Mouse (Mus musculus) spleen, postnatal 14 days (tissue): ENCODE data around the gene Hs6st1.

Source experiments
- DNase-seq, 2 experiments: peaks; one replicate each; pipeline ENCODE4 v3.0.0; 2021 to 2022; ENCODE audit warnings: low spot score in 2 of 2

Gene Hs6st1

GRCm38 (mm10) chr1:36085069-36085468 is 16.9 kb downstream of the Hs6st1 start:
- DNase-seq, result no peak

DNA sequence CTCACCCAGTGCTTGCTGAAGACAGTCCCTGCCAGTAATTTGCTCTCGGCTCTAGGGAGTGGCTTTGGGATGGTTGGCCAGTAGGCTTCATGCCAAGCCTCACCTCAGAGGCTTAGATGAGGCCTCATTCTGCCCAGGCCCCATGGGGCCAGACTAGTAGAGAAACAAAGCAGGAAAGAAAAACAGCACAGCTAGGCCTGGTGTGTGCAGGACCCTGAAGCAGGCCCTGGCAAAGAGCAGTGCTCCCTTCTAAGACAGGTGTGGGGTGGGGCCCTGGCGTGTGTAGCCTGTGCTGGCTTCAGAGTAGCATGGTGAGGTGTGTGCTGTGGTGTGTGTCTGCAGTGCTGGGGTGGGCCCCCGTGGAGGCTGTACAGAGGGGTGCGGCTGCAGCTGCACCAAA is 20.2 kb downstream of the Hs6st1 start:
- no peak for DNase-seq

- no peak for DNase-seq
Measured at GRCm38 (mm10) chr1:36089481-36089880, 21.3 kb downstream of the Hs6st1 start.

- DNase-seq, result no peak
Measured at GRCm38 (mm10) chr1:36090011-36090721, 22.0 kb downstream of the Hs6st1 start.

DNA sequence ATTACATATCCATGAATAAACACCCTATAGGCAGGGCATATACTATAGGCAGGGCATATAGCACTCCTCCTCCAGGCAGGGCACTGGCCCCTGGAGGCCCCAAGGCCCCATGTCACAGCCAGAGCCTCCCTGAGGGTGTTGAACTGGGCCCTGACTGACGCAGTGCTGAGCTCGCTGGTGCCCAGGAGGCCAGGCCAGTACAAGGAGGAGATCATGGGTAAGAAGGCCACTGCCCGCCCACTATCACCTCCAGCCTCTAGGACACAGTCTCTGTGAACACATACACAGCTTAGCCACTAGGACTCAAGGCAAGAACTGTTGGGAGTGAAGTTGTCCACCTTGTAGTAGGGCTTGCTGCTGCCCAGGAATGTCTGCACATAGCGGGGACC is 22.5 kb downstream of the Hs6st1 start:
- DNase-seq, result no peak

DNA sequence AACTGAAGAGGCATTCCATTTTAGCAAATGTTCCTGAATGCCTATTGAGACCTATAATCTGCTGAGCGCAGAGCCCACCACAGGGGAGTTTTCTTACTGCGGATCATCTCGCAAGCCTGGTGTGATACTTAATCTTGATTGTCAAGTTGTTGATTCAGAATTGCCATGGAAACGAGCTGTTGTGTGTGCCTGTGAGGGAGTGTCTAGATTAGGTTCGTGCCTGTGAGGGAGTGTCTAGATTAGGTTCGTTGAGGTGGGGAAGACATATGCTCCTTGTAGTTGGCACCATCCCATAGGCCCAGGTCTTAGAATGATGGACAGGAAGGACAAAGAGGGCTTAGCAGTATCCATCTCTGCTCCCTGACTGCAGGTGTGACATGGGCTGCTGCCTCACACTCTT is 23.0 kb downstream of the Hs6st1 start:
- peak in 1 of 2 experiments; percentile 56 for DNase-seq

- no peak for DNase-seq
Measured at GRCm38 (mm10) chr1:36093741-36094140, 25.5 kb downstream of the Hs6st1 start.

DNA sequence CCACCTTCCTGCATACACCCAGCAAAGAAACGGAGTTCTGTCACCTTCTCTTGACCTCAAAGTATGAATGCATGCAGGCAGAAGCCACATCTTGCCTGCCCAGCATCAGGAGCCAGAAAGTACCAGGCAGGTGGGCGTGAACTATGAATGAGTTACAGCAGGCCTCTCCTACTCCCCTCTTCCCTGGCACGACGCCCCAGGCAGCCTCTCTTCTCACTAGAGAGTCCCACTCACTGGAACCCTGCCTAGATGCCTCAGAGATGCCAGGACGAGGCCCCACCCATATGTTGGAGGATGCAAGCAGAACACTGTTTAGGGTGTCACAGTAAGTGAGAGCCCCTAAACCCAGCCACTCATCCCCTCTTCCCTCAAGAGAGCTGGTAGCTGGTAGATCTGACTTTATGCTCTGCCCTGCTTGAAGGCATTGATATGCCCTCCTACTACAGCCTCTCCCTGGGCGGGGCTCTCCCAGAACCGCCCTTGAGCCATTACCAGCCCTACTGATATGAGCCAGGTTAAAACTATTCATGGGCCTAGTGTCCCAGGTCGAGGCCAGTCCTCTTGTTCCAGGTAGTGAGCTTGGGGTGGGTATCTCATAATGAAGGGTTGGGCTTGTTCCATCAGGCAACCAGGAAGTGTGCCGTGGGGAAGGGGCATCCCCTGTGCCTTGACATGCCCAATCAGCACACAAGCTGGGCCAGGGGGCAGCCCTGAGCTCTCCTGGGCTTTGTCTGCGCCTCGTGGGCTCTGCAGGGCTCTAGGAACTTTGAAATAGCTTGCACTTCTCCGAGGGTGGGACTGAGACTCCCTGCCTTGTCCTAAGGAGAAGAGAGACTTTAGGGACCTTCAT is 27.4 kb downstream of the Hs6st1 start:
- DNase-seq, result peak; percentile 44

- no peak for DNase-seq
Measured at GRCm38 (mm10) chr1:36098432-36098831, 30.2 kb downstream of the Hs6st1 start.

GRCm38 (mm10) chr1:36100371-36100770 is 32.2 kb downstream of the Hs6st1 start:
- no peak for DNase-seq

GRCm38 (mm10) chr1:36105917-36106706 is 37.9 kb downstream of the Hs6st1 start:
- DNase-seq, result no peak

DNA sequence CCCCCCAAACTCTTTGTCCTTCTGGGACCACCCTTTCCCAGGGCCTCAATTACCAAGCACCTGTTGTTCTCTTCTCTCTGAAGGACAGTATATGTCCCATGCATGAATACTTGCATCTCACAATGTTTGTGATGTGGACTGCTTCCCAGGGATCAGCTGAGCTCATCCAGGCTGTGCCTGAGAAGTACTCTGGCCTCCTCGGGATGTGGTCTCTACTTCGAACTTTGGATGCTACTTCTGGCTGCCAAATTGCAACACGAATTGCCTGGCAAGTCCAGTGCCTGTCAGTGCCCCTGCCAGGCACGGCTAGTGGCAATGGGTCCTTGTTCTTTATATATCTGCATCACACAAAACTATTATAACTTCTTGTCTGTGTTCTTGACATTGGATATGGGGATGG is 41.8 kb downstream of the Hs6st1 start:
- DNase-seq, result no peak

GRCm38 (mm10) chr1:36112665-36113064 is 44.5 kb downstream of the Hs6st1 start:
- no peak for DNase-seq

DNA sequence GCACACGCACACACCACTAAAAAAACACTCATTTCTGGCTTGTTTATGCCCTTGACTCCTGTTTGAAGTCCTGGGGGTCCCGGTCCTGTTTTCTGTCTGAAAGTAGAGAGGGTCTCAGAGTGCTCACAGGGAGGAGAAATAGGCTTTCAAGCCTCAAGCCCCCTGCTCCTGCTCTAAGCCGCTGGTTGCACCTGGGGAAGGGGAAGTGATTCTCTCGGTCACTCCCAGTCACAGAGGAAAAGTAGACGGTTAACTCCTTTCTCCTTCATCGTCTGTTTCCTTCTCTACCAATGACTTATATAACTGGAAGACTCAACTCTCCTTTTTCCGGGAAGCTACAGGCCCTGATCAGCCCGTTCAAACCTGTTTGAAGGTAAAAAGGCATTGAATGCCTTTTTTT is 45.5 kb downstream of the Hs6st1 start:
- no peak for DNase-seq

- DNase-seq, result no peak
Measured at GRCm38 (mm10) chr1:36114844-36115243, 46.6 kb downstream of the Hs6st1 start.

- DNase-seq, result no peak
Measured at GRCm38 (mm10) chr1:36116488-36116887, 48.3 kb downstream of the Hs6st1 start.

- DNase-seq, result no peak
Measured at GRCm38 (mm10) chr1:36118061-36118685, 50.0 kb downstream of the Hs6st1 start.

GRCm38 (mm10) chr1:36118958-36119357 is 50.8 kb downstream of the Hs6st1 start:
- DNase-seq, result no peak

DNA sequence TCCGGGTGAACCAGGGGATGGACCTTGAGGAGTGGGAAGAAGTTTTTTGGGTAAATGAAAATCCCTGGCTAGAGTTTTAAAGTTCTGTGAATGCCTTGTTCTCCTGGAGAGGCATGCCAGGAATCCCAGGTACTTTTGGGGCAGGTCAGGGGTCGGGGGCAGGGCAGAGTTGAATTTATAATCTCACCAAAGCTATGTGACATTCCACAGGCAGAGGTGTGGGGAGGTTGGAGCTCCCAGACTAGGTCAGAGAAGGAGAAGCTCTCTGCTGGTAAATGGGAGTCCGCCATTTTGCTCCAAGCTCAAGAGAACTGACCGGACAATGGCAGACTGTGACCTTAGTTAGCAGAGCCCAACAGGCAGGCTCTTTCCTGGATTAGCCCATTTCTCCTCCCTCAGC is 51.2 kb downstream of the Hs6st1 start:
- no peak for DNase-seq

- DNase-seq, result no peak
Measured at GRCm38 (mm10) chr1:36121172-36121571, 53.0 kb downstream of the Hs6st1 start.

GRCm38 (mm10) chr1:36125076-36125475 is 56.9 kb downstream of the Hs6st1 start:
- DNase-seq, result no peak

DNA sequence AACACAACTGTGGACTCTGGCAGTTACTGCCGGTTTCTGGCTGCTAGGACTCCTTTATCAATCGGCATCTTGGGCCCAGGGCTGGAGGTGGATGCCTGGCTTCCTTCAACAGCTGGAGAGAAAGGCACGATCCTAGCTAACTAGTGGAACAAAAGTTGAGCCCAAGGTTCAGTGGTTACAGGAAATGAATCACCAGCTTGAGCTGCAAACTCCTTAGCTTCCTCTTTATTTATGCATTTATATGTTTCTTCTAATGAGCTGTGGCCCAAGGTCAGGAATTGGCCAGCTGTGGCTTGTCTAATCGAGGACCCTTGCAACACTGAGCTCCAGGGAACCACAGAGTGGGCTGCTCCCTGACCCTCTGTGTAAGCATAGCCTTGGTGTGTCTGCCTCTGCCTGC is 60.9 kb downstream of the Hs6st1 start:
- no peak for DNase-seq
